Comparison of ENCODE assay signal across 13 mouse cellular contexts in genomic region chr4:150769043-150769442, GRCm38 (mm10).
DNase-seq lines count a peak whose midpoint lies in the region; ATAC-seq and TF ChIP-seq lines count a peak whose summit lies in the region.
"Had no signal": no experiment of that assay in that cellular context is flagged by ENCODE, and none has a peak within 500 bp of the region (broad histone marks: within the 10 kb centered on the region; RNA-seq: fewer than 3 reads in every experiment).

No protein-coding gene starts in this region.

- no peak for DNase-seq in forebrain, embryonic 10.5 days (ENCODE audit: extremely low spot score, low spot score)
- peak; percentile 72 for DNase-seq in kidney, postnatal 0 days (ENCODE audit: low spot score)
- DNase-seq in kidney, postnatal 4 days: no peak
- no peak for DNase-seq in gastrocnemius, postnatal 4 days (ENCODE audit: low spot score in 2 of 2)
- DNase-seq in MN1 (ENCODE audit: low spot score): no peak
- DNase-seq: cerebellum, postnatal 14 days; gastrocnemius, postnatal 10 days; retina, postnatal 1 day had no signal

- H3K36me3 ChIP-seq in forebrain, embryonic 10.5 days (replicated peaks): no peaks in the 10 kb centered on the region
- H3K36me3 ChIP-seq in forebrain, embryonic 16.5 days (ENCODE audit: control insufficient read depth, insufficient read depth): no peaks in the 10 kb centered on the region
- H3K36me3 ChIP-seq in kidney, postnatal 0 days (ENCODE audit: insufficient read depth, low read length): no peaks in the 10 kb centered on the region
- no peaks in the 10 kb centered on the region for H3K36me3 ChIP-seq in embryonic facial prominence, embryonic 15.5 days
- no peaks in the 10 kb centered on the region for H3K36me3 ChIP-seq in stomach, embryonic 15.5 days
- H3K36me3 ChIP-seq: hindbrain, embryonic 15.5 days had no signal

- H3K9ac ChIP-seq in forebrain, embryonic 16.5 days (replicated peaks; ENCODE audit: low read depth, low read length): no peak overlapping the region
- H3K9ac ChIP-seq in kidney, postnatal 0 days (ENCODE audit: low read depth, low read length): no peak overlapping the region
- no peak overlapping the region for H3K9ac ChIP-seq in embryonic facial prominence, embryonic 15.5 days
- H3K9ac ChIP-seq in stomach, embryonic 15.5 days: no peak overlapping the region
- H3K9ac ChIP-seq: hindbrain, embryonic 15.5 days had no signal

- peaks cover 12% of the 10 kb centered on the region; the same call in 1 of the 2 replicates for H3K9me3 ChIP-seq in forebrain, embryonic 10.5 days
- no peaks in the 10 kb centered on the region; the same call in 1 of the 2 replicates for H3K9me3 ChIP-seq in forebrain, embryonic 16.5 days (ENCODE audit: control insufficient read depth, low read length)
- H3K9me3 ChIP-seq in kidney, postnatal 0 days (replicated peaks; ENCODE audit: low read length): 0 out of 2 replicates have a peak, but pooled peaks cover 4% of the 10 kb centered on the region
- H3K9me3 ChIP-seq in embryonic facial prominence, embryonic 15.5 days (replicated peaks): no peaks in the 10 kb centered on the region
- H3K9me3 ChIP-seq in stomach, embryonic 15.5 days: no peaks in the 10 kb centered on the region
- H3K9me3 ChIP-seq: hindbrain, embryonic 15.5 days had no signal

- H3K4me1 ChIP-seq in forebrain, embryonic 10.5 days: peaks cover 6% of the 10 kb centered on the region; the same call in 1 of the 2 replicates
- no peaks in the 10 kb centered on the region for H3K4me1 ChIP-seq in forebrain, embryonic 16.5 days (replicated peaks; ENCODE audit: control insufficient read depth, insufficient read depth, low read length)
- no peaks in the 10 kb centered on the region for H3K4me1 ChIP-seq in kidney, postnatal 0 days (replicated peaks; ENCODE audit: insufficient read depth, low read length)
- H3K4me1 ChIP-seq in embryonic facial prominence, embryonic 15.5 days: peaks cover 18% of the 10 kb centered on the region; the same call in 1 of the 2 replicates
- no peaks in the 10 kb centered on the region for H3K4me1 ChIP-seq in stomach, embryonic 15.5 days
- H3K4me1 ChIP-seq: hindbrain, embryonic 15.5 days had no signal

- WGBS in forebrain, embryonic 10.5 days: 80% methylated on average over 7 of the region's 7 CpGs
- 60% methylated on average over 7 of the region's 7 CpGs for WGBS in forebrain, embryonic 16.5 days
- 24% methylated on average over 7 of the region's 7 CpGs for WGBS in kidney, postnatal 0 days
- WGBS in embryonic facial prominence, embryonic 15.5 days: 34% methylated on average over 7 of the region's 7 CpGs
- WGBS in stomach, embryonic 15.5 days: 25% methylated on average over 7 of the region's 7 CpGs

- 0 out of 2 replicates have a peak overlapping the region, but pooled peaks have one; percentile 40 for H3K27ac ChIP-seq in forebrain, embryonic 10.5 days
- H3K27ac ChIP-seq in forebrain, embryonic 16.5 days (ENCODE audit: low read length): no peak overlapping the region
- H3K27ac ChIP-seq in kidney, postnatal 0 days: no peak overlapping the region
- H3K27ac ChIP-seq in embryonic facial prominence, embryonic 15.5 days (replicated peaks): no peak overlapping the region
- peak overlapping the region; percentile 32; the same call in 1 of the 2 replicates for H3K27ac ChIP-seq in stomach, embryonic 15.5 days
- H3K27ac ChIP-seq: hindbrain, embryonic 15.5 days had no signal

- TF ChIP-seq CTCF in kidney, postnatal 0 days (IDR thresholded peaks at IDR 0.05; ENCODE audit: low read depth): no peak; the same call in 1 of the 2 replicates

- H3K4me3 ChIP-seq in forebrain, embryonic 10.5 days: no peak overlapping the region
- no peak overlapping the region for H3K4me3 ChIP-seq in forebrain, embryonic 16.5 days (replicated peaks; ENCODE audit: low read length)
- no peak overlapping the region for H3K4me3 ChIP-seq in kidney, postnatal 0 days (replicated peaks; ENCODE audit: low read depth, low read length)
- no peak overlapping the region for H3K4me3 ChIP-seq in embryonic facial prominence, embryonic 15.5 days (replicated peaks)
- no peak overlapping the region for H3K4me3 ChIP-seq in stomach, embryonic 15.5 days (replicated peaks)
- H3K4me3 ChIP-seq: hindbrain, embryonic 15.5 days had no signal

- H3K27me3 ChIP-seq in forebrain, embryonic 10.5 days (ENCODE audit: poor library complexity, severe bottlenecking): no peaks in the 10 kb centered on the region
- no peaks in the 10 kb centered on the region for H3K27me3 ChIP-seq in forebrain, embryonic 16.5 days (replicated peaks; ENCODE audit: control insufficient read depth, insufficient read depth, low read length)
- H3K27me3 ChIP-seq in kidney, postnatal 0 days (ENCODE audit: insufficient read depth, low read length): no peaks in the 10 kb centered on the region
- no peaks in the 10 kb centered on the region for H3K27me3 ChIP-seq in embryonic facial prominence, embryonic 15.5 days
- no peaks in the 10 kb centered on the region for H3K27me3 ChIP-seq in stomach, embryonic 15.5 days (replicated peaks)
- H3K27me3 ChIP-seq: hindbrain, embryonic 15.5 days had no signal

- ATAC-seq in forebrain, embryonic 16.5 days: no peak
- no peak for ATAC-seq in kidney, postnatal 0 days (replicated peaks; ENCODE audit: low FRiP score, low read depth)
- peak; percentile 74 for ATAC-seq in embryonic facial prominence, embryonic 15.5 days (ENCODE audit: insufficient number of reproducible peaks, low FRiP score, low TSS enrichment, low read depth)
- peak; percentile 24; the same call in 1 of the 2 replicates for ATAC-seq in stomach, embryonic 15.5 days (ENCODE audit: insufficient read depth, low FRiP score, low read depth)

- no peak overlapping the region for H3K4me2 ChIP-seq in forebrain, embryonic 16.5 days (ENCODE audit: low read length)
- no peak overlapping the region for H3K4me2 ChIP-seq in kidney, postnatal 0 days (ENCODE audit: low read length)
- no peak overlapping the region for H3K4me2 ChIP-seq in embryonic facial prominence, embryonic 15.5 days (replicated peaks)
- no peak overlapping the region for H3K4me2 ChIP-seq in stomach, embryonic 15.5 days
- H3K4me2 ChIP-seq: hindbrain, embryonic 15.5 days; liver, embryonic 11.5 days had no signal

Comparison
In these comparisons a context has a peak if more than half of its experiments do, and no peak if none do; other contexts are left out.
1. H3K27ac ChIP-seq: peak in forebrain, embryonic 10.5 days (single experiment) and stomach, embryonic 15.5 days (single experiment); none in forebrain, embryonic 16.5 days (single experiment), kidney, postnatal 0 days (single experiment) and embryonic facial prominence, embryonic 15.5 days (single experiment).
2. ATAC-seq: peak in embryonic facial prominence, embryonic 15.5 days (single experiment) and stomach, embryonic 15.5 days (single experiment); none in forebrain, embryonic 16.5 days (single experiment) and kidney, postnatal 0 days (single experiment).